Mouse (Mus musculus): ENCODE results near the gene Hs3st6.

Hs3st6 gene

GRCm38 (mm10) chr17:24744381-24744780 is 8.4 kb upstream of the Hs3st6 start:
- TF ChIP-seq GATA4 (IDR thresholded peaks at IDR 0.05; ENCODE audit: insufficient replicate concordance, low read length): no peak

GRCm38 (mm10) chr17:24745526-24746497 is 7.0 kb upstream of the Hs3st6 start:
- no peak for TF ChIP-seq GATA4 (IDR thresholded peaks at IDR 0.05; ENCODE audit: insufficient replicate concordance, low read length)

- TF ChIP-seq GATA4 (IDR thresholded peaks at IDR 0.05; ENCODE audit: insufficient replicate concordance, low read length): no peak
Measured at GRCm38 (mm10) chr17:24746986-24747385, 5.8 kb upstream of the Hs3st6 start.

- no peak for TF ChIP-seq GATA4 (IDR thresholded peaks at IDR 0.05; ENCODE audit: insufficient replicate concordance, low read length)
Measured at GRCm38 (mm10) chr17:24751528-24751927, 1.3 kb upstream of the Hs3st6 start.

GRCm38 (mm10) chr17:24757394-24757793 is 4.6 kb downstream of the Hs3st6 start:
- TF ChIP-seq GATA4 (IDR thresholded peaks at IDR 0.05; ENCODE audit: insufficient replicate concordance, low read length): no peak

GRCm38 (mm10) chr17:24761121-24761520 is 8.3 kb downstream of the Hs3st6 start:
- no peak for TF ChIP-seq GATA4 (IDR thresholded peaks at IDR 0.05; ENCODE audit: insufficient replicate concordance, low read length)

- TF ChIP-seq GATA4 (IDR thresholded peaks at IDR 0.05; ENCODE audit: insufficient replicate concordance, low read length): no peak
Measured at GRCm38 (mm10) chr17:24765016-24765905, 12.5 kb downstream of the Hs3st6 start.

GRCm38 (mm10) chr17:24766266-24766875 is 13.6 kb downstream of the Hs3st6 start:
- no peak for TF ChIP-seq GATA4 (IDR thresholded peaks at IDR 0.05; ENCODE audit: insufficient replicate concordance, low read length)

GRCm38 (mm10) chr17:24769146-24769545 is 16.4 kb downstream of the Hs3st6 start:
- TF ChIP-seq GATA4 (IDR thresholded peaks at IDR 0.05; ENCODE audit: insufficient replicate concordance, low read length): no peak

GRCm38 (mm10) chr17:24773241-24773640 is 20.5 kb downstream of the Hs3st6 start:
- TF ChIP-seq GATA4 (IDR thresholded peaks at IDR 0.05; ENCODE audit: insufficient replicate concordance, low read length): no peak

GRCm38 (mm10) chr17:24775173-24775572 is 22.4 kb downstream of the Hs3st6 start:
- TF ChIP-seq GATA4 (IDR thresholded peaks at IDR 0.05; ENCODE audit: insufficient replicate concordance, low read length): no peak

GRCm38 (mm10) chr17:24777073-24777472 is 24.3 kb downstream of the Hs3st6 start:
- TF ChIP-seq GATA4 (IDR thresholded peaks at IDR 0.05; ENCODE audit: insufficient replicate concordance, low read length): no peak

GRCm38 (mm10) chr17:24780821-24781220 is 28.0 kb downstream of the Hs3st6 start:
- TF ChIP-seq GATA4 (IDR thresholded peaks at IDR 0.05; ENCODE audit: insufficient replicate concordance, low read length): no peak

- TF ChIP-seq GATA4 (IDR thresholded peaks at IDR 0.05; ENCODE audit: insufficient replicate concordance, low read length): no peak
Measured at GRCm38 (mm10) chr17:24792190-24792589, 39.4 kb downstream of the Hs3st6 start.

GRCm38 (mm10) chr17:24794791-24795190 is 42.0 kb downstream of the Hs3st6 start:
- TF ChIP-seq GATA4 (IDR thresholded peaks at IDR 0.05; ENCODE audit: insufficient replicate concordance, low read length): no peak
